Mouse (Mus musculus): ENCODE measurements around the gene Rab3ip. TPM values are rescaled to one million over a fixed set of nuclear protein-coding genes. Genes with fewer than 3 reads are reported as not detected.
A peak's percentile ranks its signal among the peaks of the same experiment; 100 is the strongest.

Rab3ip gene
- polyA plus RNA-seq, 1 experiment from 2014 or later = 38.2 TPM

GRCm38 (mm10) chr10:116956483-116957158, 6.1 kb upstream of the Rab3ip start:
- no peak overlapping the region for H3K27ac ChIP-seq
- no peak for ATAC-seq (ENCODE audit: insufficient number of reproducible peaks, insufficient read depth, low FRiP score, low TSS enrichment, low read depth)
- H3K9ac ChIP-seq = no peak overlapping the region
- no peaks in the 10 kb centered on the region for H3K4me1 ChIP-seq
- WGBS = 92% methylated on average over 11 of the region's 11 CpGs
- H3K4me3 ChIP-seq = no peak overlapping the region
- H3K9me3 ChIP-seq = peaks cover 5% of the 10 kb centered on the region
- 0 out of 2 replicates have a peak, but pooled peaks cover 3% of the 10 kb centered on the region for H3K36me3 ChIP-seq
- H3K27me3 ChIP-seq = no peaks in the 10 kb centered on the region
- no peak overlapping the region for H3K4me2 ChIP-seq

GRCm38 (mm10) chr10:116955191-116955590, 4.6 kb upstream of the Rab3ip start:
- Histone ChIP-seq H3K4me2 (no peak overlapping the region), H3K9me3 (peaks cover 5% of the 10 kb centered on the region), H3K4me3 (no peak overlapping the region), H3K27me3 (no peaks in the 10 kb centered on the region), H3K27ac (no peak overlapping the region), H3K36me3 (0 out of 2 replicates have a peak, but pooled peaks cover 3% of the 10 kb centered on the region), H3K4me1 (no peaks in the 10 kb centered on the region), H3K9ac (no peak overlapping the region)
- WGBS = 79% methylated on average over 6 of the region's 6 CpGs
- ATAC-seq (ENCODE audit: insufficient number of reproducible peaks, insufficient read depth, low FRiP score, low TSS enrichment, low read depth) = no peak

DNA sequence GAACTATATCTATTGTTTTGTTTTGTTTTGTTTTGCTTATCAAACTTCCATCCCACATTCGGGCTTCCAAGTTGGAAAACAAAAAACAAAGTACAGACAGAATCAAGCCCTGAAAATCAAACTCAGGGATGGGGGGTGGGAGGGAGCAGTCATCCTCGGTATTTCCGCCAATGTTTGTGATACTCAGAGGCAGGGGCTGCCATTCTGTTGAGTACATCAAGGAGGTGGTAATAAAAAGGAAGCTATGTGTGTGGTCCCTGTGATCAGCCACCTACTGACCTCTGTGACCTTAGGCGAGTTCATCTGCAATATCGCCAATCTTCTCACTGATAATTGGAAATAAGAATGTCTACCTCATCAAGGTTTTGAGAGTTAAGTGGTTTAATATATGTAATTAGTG, 317 bp upstream of the Rab3ip start:
- ATAC-seq (ENCODE audit: insufficient number of reproducible peaks, insufficient read depth, low FRiP score, low TSS enrichment, low read depth) = no peak

GRCm38 (mm10) chr10:116949111-116950008, 1.2 kb downstream of the Rab3ip start:
- H3K4me2 ChIP-seq = peak overlapping the region; percentile 77
- peaks cover 25% of the 10 kb centered on the region for H3K4me1 ChIP-seq
- no peaks in the 10 kb centered on the region for H3K27me3 ChIP-seq
- peaks cover 5% of the 10 kb centered on the region for H3K9me3 ChIP-seq
- H3K36me3 ChIP-seq = no peaks in the 10 kb centered on the region
- peak overlapping the region; percentile 84 for H3K9ac ChIP-seq
- peak overlapping the region; percentile 77 for H3K4me3 ChIP-seq
- under 1% methylated on average over 44 of the region's 44 CpGs for WGBS
- ATAC-seq (ENCODE audit: insufficient number of reproducible peaks, insufficient read depth, low FRiP score, low TSS enrichment, low read depth) = no peak
- peak overlapping the region; percentile 85 for H3K27ac ChIP-seq

More for the DNA sequence above, 317 bp upstream of the Rab3ip start:
- Histone ChIP-seq H3K9me3 (peaks cover 5% of the 10 kb centered on the region), H3K9ac (no peak overlapping the region), H3K4me3 (peak overlapping the region; percentile 77), H3K4me2 (peak overlapping the region; percentile 77), H3K36me3 (0 out of 2 replicates have a peak, but pooled peaks cover 2% of the 10 kb centered on the region), H3K4me1 (peaks cover 25% of the 10 kb centered on the region), H3K27me3 (no peaks in the 10 kb centered on the region), H3K27ac (no peak overlapping the region)
- 28% methylated on average over 5 of the region's 5 CpGs for WGBS

- no peak overlapping the region for H3K9ac ChIP-seq
- no peaks in the 10 kb centered on the region for H3K36me3 ChIP-seq
- H3K27me3 ChIP-seq = no peaks in the 10 kb centered on the region
- peaks cover 5% of the 10 kb centered on the region for H3K9me3 ChIP-seq
- ATAC-seq (ENCODE audit: insufficient number of reproducible peaks, insufficient read depth, low FRiP score, low TSS enrichment, low read depth) = no peak
- peak overlapping the region; percentile 77 for H3K4me2 ChIP-seq
- H3K4me1 ChIP-seq = peaks cover 25% of the 10 kb centered on the region
- peak overlapping the region; percentile 77 for H3K4me3 ChIP-seq
- WGBS = 72% methylated on average over 9 of the region's 9 CpGs
- no peak overlapping the region for H3K27ac ChIP-seq
These were observed 2.2 kb downstream of the Rab3ip start for GRCm38 (mm10) chr10:116948414-116948813.

- Histone ChIP-seq H3K9me3 (no peaks in the 10 kb centered on the region; the same call in 1 of the 2 replicates), H3K36me3 (peaks cover 9% of the 10 kb centered on the region), H3K9ac (no peak overlapping the region), H3K27me3 (no peaks in the 10 kb centered on the region), H3K4me3 (no peak overlapping the region), H3K27ac (no peak overlapping the region), H3K4me2 (no peak overlapping the region), H3K4me1 (peaks cover 25% of the 10 kb centered on the region)
- 70% methylated on average over 10 of the region's 10 CpGs for WGBS
- ATAC-seq (ENCODE audit: insufficient number of reproducible peaks, insufficient read depth, low FRiP score, low TSS enrichment, low read depth) = no peak
These were observed 5.6 kb downstream of the Rab3ip start for GRCm38 (mm10) chr10:116944940-116945339.

DNA sequence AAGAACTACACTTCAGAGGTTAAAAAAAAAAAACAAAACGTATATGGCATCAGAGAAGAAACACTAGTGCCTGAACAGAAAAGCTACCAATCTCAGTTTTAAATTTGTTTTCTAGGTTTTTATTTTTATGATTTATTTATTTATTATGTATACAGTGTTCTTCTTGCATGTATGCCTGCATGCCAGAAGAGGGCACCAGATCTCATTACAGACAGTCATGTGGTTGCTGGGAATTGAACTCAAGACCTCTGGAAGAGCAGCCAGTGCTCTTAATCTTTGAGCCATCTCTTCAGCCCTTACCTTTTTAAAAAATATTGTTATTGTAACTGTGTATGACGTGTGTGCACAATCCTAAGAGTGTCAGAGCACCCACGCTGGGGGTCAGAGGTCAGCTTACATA, 6.4 kb downstream of the Rab3ip start:
- no peak overlapping the region for H3K27ac ChIP-seq
- peaks cover 21% of the 10 kb centered on the region for H3K4me1 ChIP-seq
- no peak for ATAC-seq (ENCODE audit: insufficient number of reproducible peaks, insufficient read depth, low FRiP score, low TSS enrichment, low read depth)
- 80% methylated on average over 3 of the region's 3 CpGs for WGBS
- H3K4me2 ChIP-seq = no peak overlapping the region
- peaks cover 11% of the 10 kb centered on the region for H3K36me3 ChIP-seq
- H3K9ac ChIP-seq = no peak overlapping the region
- H3K4me3 ChIP-seq = no peak overlapping the region
- no peaks in the 10 kb centered on the region for H3K27me3 ChIP-seq
- H3K9me3 ChIP-seq = no peaks in the 10 kb centered on the region; the same call in 1 of the 2 replicates

DNA sequence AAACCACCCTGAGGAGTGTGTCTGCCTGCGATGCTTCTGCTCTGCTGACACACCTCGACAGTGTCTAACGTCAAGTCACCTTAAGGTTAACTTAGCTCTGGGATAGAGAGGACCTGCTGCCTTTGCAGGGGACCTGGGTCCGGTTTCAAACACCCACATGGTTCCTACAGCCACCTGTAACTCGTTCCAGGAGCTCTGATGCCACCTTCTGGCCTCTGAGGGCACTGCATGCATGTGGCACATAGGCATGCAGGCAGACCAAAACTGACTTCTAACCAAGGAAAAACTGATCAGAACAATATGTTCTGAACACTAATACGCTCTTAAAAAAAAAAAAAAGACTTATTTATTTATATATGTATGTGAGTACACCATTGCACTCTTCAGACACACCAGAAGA, 7.5 kb downstream of the Rab3ip start:
- Histone ChIP-seq H3K9ac (no peak overlapping the region), H3K4me3 (no peak overlapping the region), H3K36me3 (peaks cover 22% of the 10 kb centered on the region), H3K27me3 (no peaks in the 10 kb centered on the region), H3K9me3 (no peaks in the 10 kb centered on the region; the same call in 1 of the 2 replicates), H3K4me1 (peaks cover 10% of the 10 kb centered on the region; the same call in 1 of the 2 replicates), H3K27ac (no peak overlapping the region), H3K4me2 (no peak overlapping the region)
- WGBS = 93% methylated on average over 6 of the region's 6 CpGs
- no peak for ATAC-seq (ENCODE audit: insufficient number of reproducible peaks, insufficient read depth, low FRiP score, low TSS enrichment, low read depth)

DNA sequence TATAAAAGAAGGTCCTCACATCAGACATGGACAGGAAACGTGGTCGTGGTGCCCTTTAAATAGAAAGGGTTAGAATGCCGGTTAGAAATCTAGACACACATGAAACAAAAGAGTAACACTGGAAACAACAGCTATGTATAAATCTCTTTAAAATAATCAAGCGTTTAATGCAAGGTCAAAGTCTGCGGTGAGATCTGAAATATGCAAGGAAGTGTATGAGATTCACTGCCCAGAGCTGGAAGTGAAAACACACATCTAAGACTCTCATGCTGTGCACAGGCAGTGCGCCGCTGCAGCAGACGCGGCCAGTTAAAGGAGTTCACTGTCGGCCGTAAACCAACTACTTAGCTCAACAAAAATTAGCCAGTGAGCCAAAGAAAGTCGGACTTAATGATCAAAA, 15.5 kb downstream of the Rab3ip start:
- Histone ChIP-seq H3K4me2 (no peak overlapping the region), H3K27ac (no peak overlapping the region), H3K27me3 (no peaks in the 10 kb centered on the region), H3K36me3 (peaks cover 61% of the 10 kb centered on the region), H3K9me3 (no peaks in the 10 kb centered on the region), H3K4me3 (no peak overlapping the region), H3K9ac (no peak overlapping the region), H3K4me1 (no peaks in the 10 kb centered on the region)
- WGBS = 79% methylated on average over 12 of the region's 12 CpGs
- ATAC-seq (ENCODE audit: insufficient number of reproducible peaks, insufficient read depth, low FRiP score, low TSS enrichment, low read depth) = no peak

- WGBS = 90% methylated on average over 7 of the region's 7 CpGs
- no peak overlapping the region for H3K4me2 ChIP-seq
- H3K4me3 ChIP-seq = no peak overlapping the region
- no peak overlapping the region for H3K27ac ChIP-seq
- H3K9me3 ChIP-seq = no peaks in the 10 kb centered on the region
- H3K36me3 ChIP-seq = peaks cover 57% of the 10 kb centered on the region
- H3K9ac ChIP-seq = no peak overlapping the region
- H3K27me3 ChIP-seq = no peaks in the 10 kb centered on the region
- no peak for ATAC-seq (ENCODE audit: insufficient number of reproducible peaks, insufficient read depth, low FRiP score, low TSS enrichment, low read depth)
- H3K4me1 ChIP-seq = no peaks in the 10 kb centered on the region
These were observed 16.8 kb downstream of the Rab3ip start for GRCm38 (mm10) chr10:116933794-116934193.

DNA sequence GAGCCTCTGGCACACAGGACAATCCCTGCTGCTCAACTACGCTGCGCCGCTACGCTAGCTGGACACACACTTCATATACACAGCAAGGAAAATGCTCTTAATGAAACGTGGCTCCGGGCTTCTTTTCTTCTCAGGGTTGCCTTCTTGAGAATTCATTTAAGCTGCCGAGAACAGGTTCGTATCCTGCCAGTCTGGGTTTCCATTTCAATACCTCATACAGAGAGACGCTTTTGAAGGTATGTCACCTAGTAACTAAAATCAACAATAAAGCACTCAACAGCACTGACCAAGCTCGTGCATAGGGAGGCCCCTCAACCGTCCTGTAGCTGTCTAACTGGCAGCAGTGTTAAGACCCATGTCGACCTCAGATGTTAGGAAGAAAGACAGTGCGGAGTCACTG, 18.2 kb downstream of the Rab3ip start:
- 89% methylated on average over 13 of the region's 13 CpGs for WGBS
- Histone ChIP-seq H3K36me3 (peaks cover 49% of the 10 kb centered on the region), H3K9ac (no peak overlapping the region), H3K4me3 (no peak overlapping the region), H3K4me1 (no peaks in the 10 kb centered on the region), H3K27me3 (no peaks in the 10 kb centered on the region), H3K9me3 (no peaks in the 10 kb centered on the region), H3K27ac (no peak overlapping the region), H3K4me2 (no peak overlapping the region)
- no peak for ATAC-seq (ENCODE audit: insufficient number of reproducible peaks, insufficient read depth, low FRiP score, low TSS enrichment, low read depth)

All from embryonic facial prominence, embryonic 13.5 days (tissue).